Mouse (Mus musculus) left cerebral cortex, postnatal 25 days (tissue): Measurements from ENCODE around the gene Ms4a8a. TPM values are rescaled to one million over a fixed set of nuclear protein-coding genes. Genes with fewer than 3 reads are reported as not detected.

Experiments used
- DNase-seq, 2 experiments: peaks; one replicate each; pipeline ENCODE4 v3.0.0; 2022; ENCODE audit warnings: low spot score in 2 of 2, mixed read lengths in 1 of 2
- intact Hi-C: fragments of 180-260 bp; cut with DNase I; formaldehyde crosslinking; loops from one replicate; pipeline ENCODE4 v1.15.1; 2025
- total RNA-seq, 2 experiments: library from RNA; stranded (reverse); gene quantifications; 2 replicates each; pipeline ENCODE4 v1.2.3; 2021

Gene Ms4a8a
- total RNA-seq, 2 experiments from 2014 or later = not detected

DNA sequence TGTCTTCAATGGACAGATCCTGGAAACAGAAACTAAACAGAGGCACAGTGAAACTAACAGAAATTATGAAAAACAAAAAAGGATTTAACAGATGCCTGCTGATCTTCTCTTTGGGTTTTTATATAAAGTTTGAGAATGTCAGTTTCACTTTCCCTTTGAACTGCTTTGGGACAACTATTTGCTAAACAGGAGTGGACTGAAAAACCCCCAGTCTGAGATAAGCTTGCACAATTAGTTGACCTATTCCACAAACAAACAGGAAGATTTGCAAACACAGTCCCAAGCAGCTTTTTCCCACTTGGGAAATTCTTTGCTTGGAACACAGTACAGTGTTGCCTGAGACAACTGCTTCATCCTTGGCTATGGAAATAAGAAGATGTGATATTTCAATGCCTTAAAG, 43.3 kb downstream of the Ms4a8a start:
- DNase-seq = no peak
- intact Hi-C loops = no loop called here

DNA sequence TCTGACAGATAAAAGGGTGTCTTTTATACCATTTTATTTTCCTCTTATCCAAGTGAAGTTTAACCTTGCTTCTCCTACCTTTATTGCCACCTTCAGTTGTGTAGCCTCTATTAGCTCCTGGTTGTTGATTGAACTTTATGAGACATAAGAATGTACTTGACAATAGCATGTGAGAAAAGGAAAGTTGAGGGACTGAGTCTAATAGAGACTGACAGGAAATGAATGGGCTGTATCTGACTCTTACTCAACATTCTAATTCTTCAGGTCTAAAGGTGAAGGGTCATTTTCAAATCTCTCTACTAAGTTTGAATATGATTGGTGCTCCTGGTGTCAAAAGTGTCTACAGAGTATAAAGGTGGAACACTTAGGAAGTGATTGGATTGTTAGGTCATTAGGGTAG, 58.5 kb downstream of the Ms4a8a start:
- DNase-seq = no peak
- intact Hi-C loops = no loop called here

DNA sequence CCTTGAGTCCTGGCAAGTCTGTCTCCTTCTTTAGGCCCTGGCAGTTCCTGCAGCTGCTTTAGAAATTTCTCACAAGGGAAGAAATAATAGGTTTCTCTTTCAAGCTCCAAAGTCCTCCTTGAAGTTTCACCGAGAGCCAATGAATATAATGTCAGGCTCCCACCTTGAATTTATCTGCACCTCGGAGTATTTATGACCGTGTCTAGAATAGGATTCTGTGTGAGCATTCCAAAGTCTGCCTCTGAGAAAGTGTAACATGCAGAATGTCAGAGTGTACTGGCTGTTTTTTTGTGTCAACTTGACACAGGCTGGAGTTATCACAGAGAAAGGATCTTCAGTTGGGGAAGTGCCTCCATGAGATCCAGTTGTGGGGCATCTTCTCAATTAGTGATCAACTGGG, 63.0 kb downstream of the Ms4a8a start, which contains the start of gene Ms4a18:
Gene Ms4a18 (minus strand): TSS at position 141 of the 400 bp plus-strand sequence.
- no peak for DNase-seq
- intact Hi-C loops = no loop called here

Other genes starting within 250 kb of the Ms4a8a start
- 1 to 10 TPM; 1.9 to 2.0 TPM for gene Slc15a3, start 241.4 kb downstream of the Ms4a8a start, total RNA-seq
- 100 to 1,000 TPM; 307 to 334 TPM for gene Tmem132a, start 211.2 kb downstream of the Ms4a8a start, total RNA-seq
- gene Tmem109, start 199.1 kb downstream of the Ms4a8a start, total RNA-seq = 10 to 100 TPM; 47.7 to 50.3 TPM
- gene Prpf19, start 185.9 kb downstream of the Ms4a8a start, total RNA-seq = 100 to 1,000 TPM; 190 to 213 TPM
- not detected for gene Zp1, start 160.5 kb downstream of the Ms4a8a start, total RNA-seq
- gene Ptgdr2, start 143.9 kb downstream of the Ms4a8a start, total RNA-seq = under 1 TPM; 0.23 to 0.34 TPM
- gene Ccdc86, start 131.8 kb downstream of the Ms4a8a start, total RNA-seq = 1 to 10 TPM; 7.0 to 8.7 TPM
- not detected for gene Ms4a10, start 106.4 kb downstream of the Ms4a8a start, total RNA-seq
- not detected for gene Ms4a15, start 87.9 kb downstream of the Ms4a8a start, total RNA-seq
- not detected for gene Ms4a18, start 63.1 kb downstream of the Ms4a8a start, total RNA-seq
- not detected for gene 1700017D01Rik, start 49.8 kb upstream of the Ms4a8a start, total RNA-seq
- gene 1700025F22Rik, start 84.2 kb upstream of the Ms4a8a start, total RNA-seq = not detected
- not detected for gene Ms4a13, start 115.6 kb upstream of the Ms4a8a start, total RNA-seq
- not detected for gene Ms4a12, start 151.3 kb upstream of the Ms4a8a start, total RNA-seq
- not detected for gene Ms4a1, start 185.1 kb upstream of the Ms4a8a start, total RNA-seq
- not detected for gene Ms4a5, start 202.8 kb upstream of the Ms4a8a start, total RNA-seq
- gene Ms4a14, start 233.4 kb upstream of the Ms4a8a start, total RNA-seq = not detected